ENCODE assay signal across 13 mouse cellular contexts in the genomic region with DNA sequence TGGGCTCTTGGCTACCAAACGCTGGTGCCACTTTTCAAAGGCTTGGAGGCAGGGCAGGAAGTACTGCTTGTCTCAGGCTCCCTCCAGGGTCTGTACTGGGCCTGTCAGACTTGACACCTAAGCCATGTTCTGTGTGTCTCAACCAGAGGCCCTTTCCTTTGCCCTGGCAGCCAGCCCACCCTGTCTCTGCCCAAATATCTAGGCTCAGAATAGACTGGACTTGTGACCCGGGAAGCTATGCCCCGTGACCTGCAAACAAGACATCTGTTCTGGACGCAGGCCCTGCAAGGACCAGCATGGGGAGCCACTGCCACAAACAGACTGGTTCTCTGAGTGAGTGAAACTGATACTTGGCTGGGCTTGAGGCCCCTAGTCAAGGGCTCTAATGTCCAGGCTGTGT. TPM values are rescaled to one million over a fixed set of nuclear protein-coding genes. Genes with fewer than 3 reads are reported as not detected.
A peak's percentile ranks its signal among the peaks of the same experiment; 100 is the strongest.
DNase-seq lines count a peak whose midpoint lies in the region; ATAC-seq and TF ChIP-seq lines count a peak whose summit lies in the region.
"Had no signal": no experiment of that assay in that cellular context is flagged by ENCODE, and none has a peak within 500 bp of the region (broad histone marks: within the 10 kb centered on the region; RNA-seq: fewer than 3 reads in every experiment).

No protein-coding gene starts in this region.

- no peak overlapping the region for H3K9ac ChIP-seq in heart, adult 2 months (ENCODE audit: low read depth, low read length)
- no peak overlapping the region for H3K9ac ChIP-seq in heart, embryonic 14.5 days (ENCODE audit: low read length)
- H3K9ac ChIP-seq: midbrain, embryonic 13.5 days had no signal

- no peaks in the 10 kb centered on the region for H3K79me2 ChIP-seq in heart, adult 2 months (replicated peaks; ENCODE audit: control insufficient read depth, insufficient read depth, low read length)

- peak; percentile 44 for ATAC-seq in heart, embryonic 14.5 days (ENCODE audit: insufficient number of reproducible peaks, insufficient read depth, low FRiP score, low read depth)
- ATAC-seq in megakaryocyte, adult 5-6 weeks (ENCODE audit: poor library complexity, severe bottlenecking): no peak
- ATAC-seq: midbrain, embryonic 13.5 days had no signal

- peaks cover 7% of the 10 kb centered on the region for H3K4me1 ChIP-seq in heart, adult 2 months (ENCODE audit: control insufficient read depth, insufficient read depth, low read length)
- H3K4me1 ChIP-seq in heart, embryonic 10.5 days: peaks cover 10% of the 10 kb centered on the region
- peaks cover 8 to 10% of the 10 kb centered on the region in 2 experiments; a peak in 2 of 4 replicates for H3K4me1 ChIP-seq in heart, embryonic 14.5 days (ENCODE audit: control insufficient read depth in 2 of 2, insufficient read depth in 2 of 2, low read length in 2 of 2)
- H3K4me1 ChIP-seq: midbrain, embryonic 13.5 days had no signal

- no peak overlapping the region for H3K4me2 ChIP-seq in heart, embryonic 14.5 days (ENCODE audit: low read length)
- H3K4me2 ChIP-seq: midbrain, embryonic 13.5 days had no signal

- no peak overlapping the region for H3K4me3 ChIP-seq in heart, adult 2 months
- no peak overlapping the region for H3K4me3 ChIP-seq in heart, embryonic 10.5 days
- H3K4me3 ChIP-seq in gastrocnemius, adult 2 months: no peak overlapping the region; the same call in 1 of the 2 replicates
- no peak overlapping the region for H3K4me3 ChIP-seq in heart, embryonic 14.5 days (ENCODE audit: control insufficient read depth in 1 of 2, insufficient read depth in 1 of 2, low read depth in 1 of 2, low read length in 2 of 2)
- H3K4me3 ChIP-seq: midbrain, embryonic 13.5 days had no signal

- peak overlapping the region; percentile 73 for H3K27ac ChIP-seq in heart, adult 2 months
- H3K27ac ChIP-seq in heart, embryonic 10.5 days: no peak overlapping the region
- peak overlapping the region; percentile 97 for H3K27ac ChIP-seq in gastrocnemius, adult 2 months
- peak overlapping the region; percentile 62; a peak in 3 of 4 replicates for H3K27ac ChIP-seq in heart, embryonic 14.5 days (replicated peaks in 1 of 2; ENCODE audit: control insufficient read depth in 1 of 2, insufficient read depth in 1 of 2, low read depth in 2 of 2, low read length in 2 of 2)
- H3K27ac ChIP-seq: midbrain, embryonic 13.5 days had no signal

- 0 out of 2 replicates have a peak, but pooled peaks have one; percentile 7 for TF ChIP-seq CTCF in heart, adult 2 months (IDR thresholded peaks at IDR 0.05)
- no peak; the same call in 1 of the 2 replicates for TF ChIP-seq CTCF in gastrocnemius, adult 2 months (IDR thresholded peaks at IDR 0.05)

- peak; percentile 91 for TF ChIP-seq EP300 in heart, adult 2 months (IDR thresholded peaks at IDR 0.05; ENCODE audit: insufficient read depth, low read depth, low read length)

- no peaks in the 10 kb centered on the region; the same call in 1 of the 2 replicates for H3K36me3 ChIP-seq in heart, adult 2 months (ENCODE audit: control insufficient read depth, insufficient read depth, low read length)
- H3K36me3 ChIP-seq in heart, embryonic 10.5 days: peaks cover 72% of the 10 kb centered on the region
- peaks cover 74% of the 10 kb centered on the region for H3K36me3 ChIP-seq in heart, embryonic 14.5 days (ENCODE audit: control insufficient read depth, insufficient read depth, low read length)

- H3K9me3 ChIP-seq in heart, embryonic 10.5 days: no peaks in the 10 kb centered on the region
- H3K9me3 ChIP-seq in heart, embryonic 14.5 days (ENCODE audit: control insufficient read depth, low read length): no peaks in the 10 kb centered on the region
- H3K9me3 ChIP-seq: midbrain, embryonic 13.5 days had no signal

- no peak for TF ChIP-seq POLR2A in heart, adult 2 months (IDR thresholded peaks at IDR 0.05; ENCODE audit: insufficient read depth, low read depth, low read length)

- WGBS in heart, adult 2 months: 51% methylated on average over 4 of the region's 4 CpGs
- WGBS in heart, embryonic 10.5 days: 86% methylated on average over 4 of the region's 4 CpGs
- 66% methylated on average over 4 of the region's 4 CpGs for WGBS in heart, embryonic 14.5 days

- peak; percentile 69 to 84 for DNase-seq in heart, adult 2 months
- DNase-seq in heart, embryonic 10.5 days (ENCODE audit: low spot score): no peak
- peak; percentile 96 for DNase-seq in gastrocnemius, adult 2 months
- peak; percentile 92 for DNase-seq in kidney, postnatal 36 days
- DNase-seq in layer of hippocampus, postnatal 14 days (ENCODE audit: low spot score in 2 of 2): no peak
- DNase-seq in left cerebral cortex, postnatal 25 days (ENCODE audit: low spot score in 2 of 2): no peak
- DNase-seq: cerebellum, adult 8-10 months; lung, adult 2 months; thymus, postnatal 25 days had no signal

- intact Hi-C loops in heart, adult 2 months (cut with DNase I): no loop called here
- intact Hi-C loops in gastrocnemius, adult 2 months (cut with DNase I): loop anchor here (1.0 kb wide), 1 partner anchor 18 kb away; the partner anchor contains the start of gene Mthfr
- intact Hi-C loops in left cerebral cortex, postnatal 25 days (cut with DNase I): no loop called here

- H3K27me3 ChIP-seq in heart, adult 2 months (ENCODE audit: control insufficient read depth, insufficient read depth, low read length): no peaks in the 10 kb centered on the region
- no peaks in the 10 kb centered on the region for H3K27me3 ChIP-seq in heart, embryonic 10.5 days (ENCODE audit: insufficient read depth, poor library complexity, severe bottlenecking)
- no peaks in the 10 kb centered on the region for H3K27me3 ChIP-seq in heart, embryonic 14.5 days (ENCODE audit: control insufficient read depth, insufficient read depth, low read length)
- H3K27me3 ChIP-seq: midbrain, embryonic 13.5 days had no signal

RNA-seq across cellular contexts. Expression of gene Mthfr, which starts 17.9 kb away (rescaled TPM):
- total RNA-seq in heart, adult 2 months (2021): 10 to 100 TPM in 1 of 2 experiments, 1 to 10 TPM in 1; 8.2 to 11.0 TPM
- polyA plus RNA-seq in heart, adult 2 months (2012; rRNA removed): 15.7 and 17.3 TPM in 2 replicates
- polyA plus RNA-seq in heart, embryonic 10.5 days (2016; fragmentation: Nextera tagmentation; extraction: Ambion mirVana): 13.5 and 15.6 TPM in 2 replicates
- 10 to 100 TPM in 1 of 2 experiments, 1 to 10 TPM in 1; 6.9 to 14.2 TPM for total RNA-seq in gastrocnemius, adult 2 months (2021)
- 8.7 and 9.7 TPM in 2 replicates for polyA plus RNA-seq in heart, embryonic 14.5 days (2014; fragmentation: Nextera tagmentation; extraction: Ambion mirVana)
- total RNA-seq in megakaryocyte, adult 5-6 weeks (2015): 14.0 and 14.3 TPM in 2 replicates
- 10.1 and 15.8 TPM in 2 replicates for total RNA-seq in megakaryocyte, adult 5-6 weeks (2017)
- total RNA-seq in layer of hippocampus, postnatal 14 days (2021): 10 to 100 TPM; 25.6 to 26.4 TPM
- total RNA-seq in left cerebral cortex, postnatal 25 days (2021): 10 to 100 TPM; 27.1 to 30.5 TPM

RNA-seq across cellular contexts. Expression of gene Clcn6, which starts 18.2 kb away (rescaled TPM):
- 1 to 10 TPM; 7.5 to 8.1 TPM for total RNA-seq in heart, adult 2 months (2021)
- polyA plus RNA-seq in heart, adult 2 months (2012; rRNA removed): 8.9 and 9.0 TPM in 2 replicates
- polyA plus RNA-seq in heart, embryonic 10.5 days (2016; fragmentation: Nextera tagmentation; extraction: Ambion mirVana): 8.0 and 8.4 TPM in 2 replicates
- total RNA-seq in gastrocnemius, adult 2 months (2021): 1 to 10 TPM; 4.7 to 5.0 TPM
- polyA plus RNA-seq in heart, embryonic 14.5 days (2014; fragmentation: Nextera tagmentation; extraction: Ambion mirVana): 5.4 and 6.1 TPM in 2 replicates
- 5.5 and 7.0 TPM in 2 replicates for total RNA-seq in megakaryocyte, adult 5-6 weeks (2015)
- 2.7 and 10.1 TPM in 2 replicates for total RNA-seq in megakaryocyte, adult 5-6 weeks (2017)
- 10 to 100 TPM; 64.2 to 65.0 TPM for total RNA-seq in layer of hippocampus, postnatal 14 days (2021)
- total RNA-seq in left cerebral cortex, postnatal 25 days (2021): 10 to 100 TPM; 70.9 to 73.9 TPM

RNA-seq across cellular contexts. Expression of gene Agtrap, which starts 31.0 kb away (rescaled TPM):
- 10 to 100 TPM; 38.3 to 47.1 TPM for total RNA-seq in heart, adult 2 months (2021)
- 26.8 and 40.2 TPM in 2 replicates for polyA plus RNA-seq in heart, adult 2 months (2012; rRNA removed)
- 20.8 and 25.5 TPM in 2 replicates for polyA plus RNA-seq in heart, embryonic 10.5 days (2016; fragmentation: Nextera tagmentation; extraction: Ambion mirVana)
- total RNA-seq in gastrocnemius, adult 2 months (2021): 10 to 100 TPM in 1 of 2 experiments, 1 to 10 TPM in 1; 9.8 to 12.6 TPM
- polyA plus RNA-seq in heart, embryonic 14.5 days (2014; fragmentation: Nextera tagmentation; extraction: Ambion mirVana): 19.5 and 20.0 TPM in 2 replicates
- 13.8 and 19.0 TPM in 2 replicates for total RNA-seq in megakaryocyte, adult 5-6 weeks (2015)
- total RNA-seq in megakaryocyte, adult 5-6 weeks (2017): 31.9 and 36.0 TPM in 2 replicates
- 1 to 10 TPM; 8.9 to 9.0 TPM for total RNA-seq in layer of hippocampus, postnatal 14 days (2021)
- 1 to 10 TPM; 6.3 to 7.8 TPM for total RNA-seq in left cerebral cortex, postnatal 25 days (2021)

RNA-seq across cellular contexts. Expression of gene Nppa, which starts 56.3 kb away (rescaled TPM):
- total RNA-seq in heart, adult 2 months (2021): 1,000 to 10,000 TPM; 1,237 to 1,820 TPM
- 4,085 and 4,474 TPM in 2 replicates for polyA plus RNA-seq in heart, adult 2 months (2012; rRNA removed)
- polyA plus RNA-seq in heart, embryonic 10.5 days (2016; fragmentation: Nextera tagmentation; extraction: Ambion mirVana): 2,404 and 4,482 TPM in 2 replicates
- total RNA-seq in gastrocnemius, adult 2 months (2021): not detected
- 7,026 and 7,623 TPM in 2 replicates for polyA plus RNA-seq in heart, embryonic 14.5 days (2014; fragmentation: Nextera tagmentation; extraction: Ambion mirVana)
- total RNA-seq in megakaryocyte, adult 5-6 weeks (2015): not detected in 2 replicates
- not detected in 2 replicates for total RNA-seq in megakaryocyte, adult 5-6 weeks (2017)
- total RNA-seq in layer of hippocampus, postnatal 14 days (2021): under 1 TPM; 0.45 to 0.92 TPM
- under 1 TPM in 1 of 2 experiments, not detected in 1; 0.71 TPM for total RNA-seq in left cerebral cortex, postnatal 25 days (2021)
- total RNA-seq: layer of hippocampus, adult 18-20 months had no signal

Comparison
In these comparisons a context has a peak if more than half of its experiments do, and no peak if none do; other contexts are left out.
1. DNase-seq: peak in heart, adult 2 months (2 of 2), gastrocnemius, adult 2 months (single experiment) and kidney, postnatal 36 days (2 of 2); none in heart, embryonic 10.5 days (single experiment), layer of hippocampus, postnatal 14 days (0 of 2) and left cerebral cortex, postnatal 25 days (0 of 2).
2. RNA of gene Clcn6, which starts 18.2 kb away (total RNA-seq): 70.9 to 73.9 TPM in left cerebral cortex, postnatal 25 days and 64.2 to 65.0 TPM in layer of hippocampus, postnatal 14 days; 7.5 to 8.1 TPM in heart, adult 2 months, 2.7 to 10.1 TPM in megakaryocyte, adult 5-6 weeks and 4.7 to 5.0 TPM in gastrocnemius, adult 2 months; every median in the first group is over 4 times any median in the second.